Comparison of ENCODE assay signal across 8 mouse cellular contexts in the genomic region with DNA sequence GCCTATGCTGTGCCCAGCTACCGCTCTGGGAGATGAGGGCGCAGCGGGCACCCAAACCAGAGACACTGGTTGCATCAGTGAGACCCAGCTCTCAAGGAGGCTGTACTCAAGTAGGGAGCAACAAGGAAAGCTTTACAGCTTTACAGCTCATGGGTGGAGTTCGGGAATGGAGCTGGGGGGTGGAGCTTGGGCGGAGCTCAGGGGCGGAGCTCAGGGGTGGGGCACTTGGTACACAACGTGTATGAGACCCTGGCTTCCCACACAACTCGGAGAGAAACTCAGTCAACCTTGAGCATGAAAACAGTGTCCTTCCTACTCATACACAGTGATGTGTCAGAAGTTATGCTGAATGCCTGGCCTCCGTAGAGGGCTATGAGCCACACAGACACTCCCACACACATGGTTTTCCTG. TPM values are rescaled to one million over a fixed set of nuclear protein-coding genes. Genes with fewer than 3 reads are reported as not detected.
DNase-seq lines count a peak whose midpoint lies in the region; ATAC-seq and TF ChIP-seq lines count a peak whose summit lies in the region.

No protein-coding gene starts in this region.

- no peak for DNase-seq in heart, adult 8-10 months (ENCODE audit: low spot score)
- DNase-seq in retina, postnatal 1 day: peak; percentile 37
- DNase-seq in retina, embryonic 14.5 days (ENCODE audit: low spot score): no peak
- peak; percentile 78 for DNase-seq in stomach, postnatal 0 days (ENCODE audit: low spot score)
- no peak for DNase-seq in forebrain, embryonic 11.5 days (ENCODE audit: low spot score)
- no peak for DNase-seq in right cerebral cortex, adult 2 months (ENCODE audit: low spot score in 2 of 2)

- no peak for TF ChIP-seq CTCF in intestine, postnatal 0 days (IDR thresholded peaks at IDR 0.05; ENCODE audit: low read depth)
- TF ChIP-seq CTCF in stomach, postnatal 0 days (IDR thresholded peaks at IDR 0.05; ENCODE audit: low read depth): no peak

- no peak for TF ChIP-seq EP300 in stomach, postnatal 0 days (optimal IDR thresholded peaks at IDR 0.05)

- no peak overlapping the region for H3K9ac ChIP-seq in heart, embryonic 13.5 days
- no peak overlapping the region for H3K9ac ChIP-seq in intestine, postnatal 0 days (ENCODE audit: low read depth, low read length)
- no peak overlapping the region for H3K9ac ChIP-seq in stomach, postnatal 0 days (ENCODE audit: low read length)
- no peak overlapping the region for H3K9ac ChIP-seq in forebrain, embryonic 11.5 days (ENCODE audit: low read length)

- no peaks in the 10 kb centered on the region for H3K36me3 ChIP-seq in heart, embryonic 13.5 days
- H3K36me3 ChIP-seq in intestine, postnatal 0 days (ENCODE audit: control insufficient read depth, insufficient read depth): no peaks in the 10 kb centered on the region
- no peaks in the 10 kb centered on the region for H3K36me3 ChIP-seq in stomach, postnatal 0 days (ENCODE audit: control insufficient read depth, insufficient read depth, low read length)
- H3K36me3 ChIP-seq in forebrain, embryonic 11.5 days (ENCODE audit: control insufficient read depth, insufficient read depth, low read length): no peaks in the 10 kb centered on the region

- H3K4me3 ChIP-seq in heart, embryonic 13.5 days: no peak overlapping the region
- peak overlapping the region; percentile 20; the same call in 1 of the 2 replicates for H3K4me3 ChIP-seq in intestine, postnatal 0 days (ENCODE audit: low read depth, low read length)
- no peak overlapping the region for H3K4me3 ChIP-seq in stomach, postnatal 0 days (ENCODE audit: low read depth, low read length)
- H3K4me3 ChIP-seq in forebrain, embryonic 11.5 days (ENCODE audit: low read depth, low read length): no peak overlapping the region

- no peaks in the 10 kb centered on the region for H3K9me3 ChIP-seq in heart, embryonic 13.5 days
- no peaks in the 10 kb centered on the region for H3K9me3 ChIP-seq in intestine, postnatal 0 days (ENCODE audit: control insufficient read depth)
- H3K9me3 ChIP-seq in stomach, postnatal 0 days (ENCODE audit: control insufficient read depth, low read length): no peaks in the 10 kb centered on the region
- no peaks in the 10 kb centered on the region for H3K9me3 ChIP-seq in forebrain, embryonic 11.5 days (ENCODE audit: control insufficient read depth, low read length)

- H3K27me3 ChIP-seq in heart, embryonic 13.5 days (replicated peaks): peaks cover 30% of the 10 kb centered on the region
- H3K27me3 ChIP-seq in intestine, postnatal 0 days (replicated peaks; ENCODE audit: control insufficient read depth, insufficient read depth, low read length): no peaks in the 10 kb centered on the region
- no peaks in the 10 kb centered on the region for H3K27me3 ChIP-seq in stomach, postnatal 0 days (ENCODE audit: control insufficient read depth, insufficient read depth, low read length)
- no peaks in the 10 kb centered on the region; the same call in 1 of the 2 replicates for H3K27me3 ChIP-seq in forebrain, embryonic 11.5 days (ENCODE audit: control insufficient read depth, insufficient read depth, low read length)

- H3K27ac ChIP-seq in heart, embryonic 13.5 days (replicated peaks): no peak overlapping the region
- H3K27ac ChIP-seq in intestine, postnatal 0 days (ENCODE audit: low read depth, low read length): no peak overlapping the region
- 0 out of 2 replicates have a peak overlapping the region, but pooled peaks have one; percentile 18 for H3K27ac ChIP-seq in stomach, postnatal 0 days (replicated peaks)
- no peak overlapping the region for H3K27ac ChIP-seq in forebrain, embryonic 11.5 days (ENCODE audit: low read depth, low read length)

- H3K4me2 ChIP-seq in heart, embryonic 13.5 days: peak overlapping the region; percentile 21; the same call in 1 of the 2 replicates
- H3K4me2 ChIP-seq in intestine, postnatal 0 days (replicated peaks; ENCODE audit: low read depth): peak overlapping the region; percentile 56
- H3K4me2 ChIP-seq in stomach, postnatal 0 days (replicated peaks; ENCODE audit: low read depth): peak overlapping the region; percentile 23; the same call in 1 of the 2 replicates
- H3K4me2 ChIP-seq in forebrain, embryonic 11.5 days (ENCODE audit: low read depth, low read length, severe bottlenecking): no peak overlapping the region

- 36% methylated on average over 9 of the region's 9 CpGs for WGBS in heart, embryonic 13.5 days
- 26% methylated on average over 9 of the region's 9 CpGs for WGBS in intestine, postnatal 0 days
- WGBS in stomach, postnatal 0 days: 39% methylated on average over 9 of the region's 9 CpGs
- 40% methylated on average over 9 of the region's 9 CpGs for whole genome bisulfite sequencing in forebrain, embryonic 11.5 days

- peaks cover 47% of the 10 kb centered on the region for H3K4me1 ChIP-seq in heart, embryonic 13.5 days
- H3K4me1 ChIP-seq in intestine, postnatal 0 days (replicated peaks; ENCODE audit: control insufficient read depth, insufficient read depth, low read length): 0 out of 2 replicates have a peak, but pooled peaks cover 6% of the 10 kb centered on the region
- peaks cover 10% of the 10 kb centered on the region for H3K4me1 ChIP-seq in stomach, postnatal 0 days (replicated peaks; ENCODE audit: control insufficient read depth, insufficient read depth)
- peaks cover 16% of the 10 kb centered on the region for H3K4me1 ChIP-seq in forebrain, embryonic 11.5 days (replicated peaks; ENCODE audit: control insufficient read depth, insufficient read depth, low read length)

- no peak for ATAC-seq in heart, embryonic 13.5 days (ENCODE audit: extremely low read depth, insufficient number of reproducible peaks, low FRiP score, low TSS enrichment)
- peak; percentile 66 for ATAC-seq in intestine, postnatal 0 days
- peak; percentile 77 for ATAC-seq in stomach, postnatal 0 days (ENCODE audit: low FRiP score, low TSS enrichment)
- no peak for ATAC-seq in forebrain, embryonic 11.5 days (replicated peaks; ENCODE audit: low FRiP score)

RNA-seq across cellular contexts. Expression of gene Casc1, which starts 35.2 kb away (rescaled TPM):
- 0.29 and 0.56 TPM in 2 replicates for polyA plus RNA-seq in heart, embryonic 13.5 days (2015; fragmentation: Nextera tagmentation; extraction: Ambion mirVana)
- 1 to 10 TPM; 1.0 to 1.8 (median 1.6) TPM for total RNA-seq in heart, adult 8-10 months (2022)
- polyA plus RNA-seq in intestine, postnatal 0 days (2015; fragmentation: Nextera tagmentation; extraction: Ambion mirVana): 0.08 TPM in 2 replicates
- 0.16 and 0.28 TPM in 2 replicates for polyA plus RNA-seq in stomach, postnatal 0 days (2015; fragmentation: Nextera tagmentation; extraction: Ambion mirVana)
- polyA plus RNA-seq in forebrain, embryonic 11.5 days (2014; fragmentation: Nextera tagmentation; extraction: Ambion mirVana): 0.48 and 0.73 TPM in 2 replicates

RNA-seq across cellular contexts. Expression of gene Etfrf1, which starts 35.4 kb away (rescaled TPM):
- 52.7 and 56.0 TPM in 2 replicates for polyA plus RNA-seq in heart, embryonic 13.5 days (2015; fragmentation: Nextera tagmentation; extraction: Ambion mirVana)
- 100 to 1,000 TPM; 102 to 139 (median 118) TPM for total RNA-seq in heart, adult 8-10 months (2022)
- 48.8 and 49.5 TPM in 2 replicates for polyA plus RNA-seq in intestine, postnatal 0 days (2015; fragmentation: Nextera tagmentation; extraction: Ambion mirVana)
- 35.1 and 37.8 TPM in 2 replicates for polyA plus RNA-seq in stomach, postnatal 0 days (2015; fragmentation: Nextera tagmentation; extraction: Ambion mirVana)
- 29.9 and 32.8 TPM in 2 replicates for polyA plus RNA-seq in forebrain, embryonic 11.5 days (2014; fragmentation: Nextera tagmentation; extraction: Ambion mirVana)

Comparison
In these comparisons a context has a peak if more than half of its experiments do, and no peak if none do; other contexts are left out.
1. DNase-seq: peak in retina, postnatal 1 day (single experiment) and stomach, postnatal 0 days (single experiment); none in heart, adult 8-10 months (single experiment), retina, embryonic 14.5 days (single experiment), forebrain, embryonic 11.5 days (single experiment) and right cerebral cortex, adult 2 months (0 of 2).
2. ATAC-seq: peak in intestine, postnatal 0 days (single experiment) and stomach, postnatal 0 days (single experiment); none in heart, embryonic 13.5 days (single experiment) and forebrain, embryonic 11.5 days (single experiment).